Comparison of ENCODE assay signal across 8 mouse cellular contexts in the genomic region with DNA sequence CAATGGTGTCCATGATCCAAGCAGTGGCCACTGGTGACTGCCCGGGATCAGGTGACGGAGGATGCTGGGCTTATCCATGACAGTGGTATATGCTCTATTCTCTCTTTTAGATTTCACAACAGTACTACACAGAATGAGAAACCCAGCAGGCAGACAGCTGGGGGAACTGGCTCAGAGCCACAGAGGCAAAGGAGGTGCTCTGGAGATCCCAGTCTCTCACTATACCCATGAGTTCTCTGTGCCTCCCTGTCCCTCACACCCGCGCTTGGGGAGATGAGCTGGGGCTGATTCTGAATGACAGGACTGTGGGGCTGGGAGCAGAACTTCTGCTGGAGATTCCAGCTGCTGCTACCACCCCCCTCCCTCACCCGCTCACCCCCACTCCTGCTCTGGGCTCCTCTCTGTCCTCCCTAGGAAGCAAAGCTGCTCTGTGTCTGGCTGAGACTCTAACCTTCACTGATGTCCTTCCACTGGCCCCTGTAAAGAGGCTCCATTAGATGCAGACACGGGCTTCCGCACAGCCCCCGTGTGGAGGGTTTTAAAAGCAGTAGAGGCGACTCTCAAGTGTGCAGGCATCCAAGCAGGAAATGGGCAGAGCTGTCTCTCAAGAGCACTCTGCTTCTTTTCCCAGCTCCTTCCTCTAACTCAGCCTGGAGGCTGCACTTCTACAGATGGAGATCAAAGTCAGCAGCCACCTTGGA.
DNase-seq lines count a peak whose midpoint lies in the region; ATAC-seq lines count a peak whose summit lies in the region.
"Had no signal": no experiment of that assay in that cellular context is flagged by ENCODE, and none has a peak within 500 bp of the region (broad histone marks: within the 10 kb centered on the region; RNA-seq: fewer than 3 reads in every experiment).

No protein-coding gene starts in this region.

- H3K4me2 ChIP-seq in forebrain, embryonic 14.5 days (ENCODE audit: low read length), result no peak overlapping the region
- no peak overlapping the region for H3K4me2 ChIP-seq in midbrain, embryonic 13.5 days (replicated peaks)
- H3K4me2 ChIP-seq: neural tube, embryonic 12.5 days had no signal

- peaks cover 17% of the 10 kb centered on the region for H3K4me1 ChIP-seq in forebrain, embryonic 14.5 days (ENCODE audit: control insufficient read depth, insufficient read depth, low read length)
- H3K4me1 ChIP-seq in midbrain, embryonic 13.5 days (replicated peaks), result peaks cover 34% of the 10 kb centered on the region

- no peaks in the 10 kb centered on the region for H3K27me3 ChIP-seq in forebrain, embryonic 14.5 days (replicated peaks; ENCODE audit: control insufficient read depth, insufficient read depth, low read length)
- no peaks in the 10 kb centered on the region for H3K27me3 ChIP-seq in midbrain, embryonic 13.5 days
- H3K27me3 ChIP-seq: neural tube, embryonic 12.5 days had no signal

- DNase-seq in layer of hippocampus, adult 11-12 months (ENCODE audit: low spot score), result peak; percentile 64
- DNase-seq in layer of hippocampus, adult 9-10 months (ENCODE audit: low spot score), result no peak
- peak; percentile 59 for DNase-seq in forebrain, embryonic 14.5 days (ENCODE audit: low spot score)
- DNase-seq in kidney, postnatal 14 days, result peak; percentile 52
- no peak for DNase-seq in urinary bladder, postnatal 14 days (ENCODE audit: low spot score)
- no peak for DNase-seq in cerebellum, adult 9-11 months

- H3K27ac ChIP-seq in forebrain, embryonic 14.5 days (ENCODE audit: low read depth, low read length), result peak overlapping the region; percentile 9; the same call in 1 of the 2 replicates
- no peak overlapping the region for H3K27ac ChIP-seq in midbrain, embryonic 13.5 days
- H3K27ac ChIP-seq: neural tube, embryonic 12.5 days had no signal

- no peaks in the 10 kb centered on the region for H3K36me3 ChIP-seq in forebrain, embryonic 14.5 days (ENCODE audit: control insufficient read depth, insufficient read depth, low read length)
- H3K36me3 ChIP-seq in midbrain, embryonic 13.5 days, result no peaks in the 10 kb centered on the region
- H3K36me3 ChIP-seq: neural tube, embryonic 12.5 days had no signal

- H3K9me3 ChIP-seq in forebrain, embryonic 14.5 days (replicated peaks; ENCODE audit: control insufficient read depth, low read length), result no peaks in the 10 kb centered on the region
- no peaks in the 10 kb centered on the region for H3K9me3 ChIP-seq in midbrain, embryonic 13.5 days
- H3K9me3 ChIP-seq: neural tube, embryonic 12.5 days had no signal

- no peak overlapping the region for H3K4me3 ChIP-seq in forebrain, embryonic 14.5 days (ENCODE audit: low read depth, low read length)
- no peak overlapping the region for H3K4me3 ChIP-seq in midbrain, embryonic 13.5 days (replicated peaks)
- H3K4me3 ChIP-seq: neural tube, embryonic 12.5 days had no signal

- ATAC-seq in forebrain, embryonic 14.5 days, result peak; percentile 61; the same call in 1 of the 2 replicates
- peak; percentile 59 for ATAC-seq in midbrain, embryonic 13.5 days

- no peak overlapping the region for H3K9ac ChIP-seq in forebrain, embryonic 14.5 days (ENCODE audit: low read length)
- no peak overlapping the region for H3K9ac ChIP-seq in midbrain, embryonic 13.5 days (replicated peaks)
- H3K9ac ChIP-seq: neural tube, embryonic 12.5 days had no signal

- WGBS in forebrain, embryonic 14.5 days, result 57% methylated on average over 9 of the region's 9 CpGs
- WGBS in midbrain, embryonic 13.5 days, result 57% methylated on average over 9 of the region's 9 CpGs

Comparison
In these comparisons a context has a peak if more than half of its experiments do, and no peak if none do; other contexts are left out.
1. DNase-seq: peak in layer of hippocampus, adult 11-12 months (single experiment), forebrain, embryonic 14.5 days (single experiment) and kidney, postnatal 14 days (single experiment); none in layer of hippocampus, adult 9-10 months (single experiment), urinary bladder, postnatal 14 days (single experiment) and cerebellum, adult 9-11 months (single experiment).